Mouse (Mus musculus): Measurements from ENCODE around the gene 1700030K09Rik. TPM values are rescaled to one million over a fixed set of nuclear protein-coding genes. Genes with fewer than 3 reads are reported as not detected.

Gene 1700030K09Rik
- total and polyA plus RNA-seq, 3 experiments = 8.4 to 10.3 TPM; not detected in 1

- H3K79me2 ChIP-seq (ENCODE audit: control insufficient read depth, insufficient read depth, low read length, poor library complexity) = peaks cover 21% of the 10 kb centered on the region
- H3K4me1 ChIP-seq (ENCODE audit: control insufficient read depth in 1 of 2, insufficient read depth in 2 of 2, low read length in 2 of 2) = peaks cover 0 to 7% of the 10 kb centered on the region in 2 experiments; a peak in 2 of 4 replicates
Observed at GRCm38 (mm10) chr8:72469243-72469642, 25.6 kb downstream of the 1700030K09Rik start.

GRCm38 (mm10) chr8:72469984-72470383 is 26.3 kb downstream of the 1700030K09Rik start:
- Histone ChIP-seq H3K4me3 (ENCODE audit: control insufficient read depth in 1 of 2, insufficient read depth in 1 of 2, low read depth in 2 of 2, low read length in 2 of 2) (no peak overlapping the region), H3K27ac (ENCODE audit: control insufficient read depth, low read depth, low read length) (no peak overlapping the region), H3K4me1 (ENCODE audit: control insufficient read depth in 1 of 2, insufficient read depth in 2 of 2, low read length in 2 of 2) (peaks cover 0 to 7% of the 10 kb centered on the region in 2 experiments; a peak in 2 of 4 replicates), H3K27me3 (ENCODE audit: control insufficient read depth in 1 of 2, insufficient read depth in 2 of 2, low read length in 2 of 2) (no peaks in the 10 kb centered on the region), H3K9ac (ENCODE audit: control insufficient read depth, low read depth, low read length, poor library complexity, severe bottlenecking) (no peak overlapping the region), H3K9me3 (replicated peaks; ENCODE audit: insufficient read depth, low read length) (no peaks in the 10 kb centered on the region), H3K79me2 (ENCODE audit: control insufficient read depth, insufficient read depth, low read length, poor library complexity) (peaks cover 28% of the 10 kb centered on the region), H3K36me3 (ENCODE audit: control insufficient read depth in 1 of 2, insufficient read depth in 2 of 2, low read length in 2 of 2) (peaks cover 11 to 14% of the 10 kb centered on the region in 2 experiments)
- no peak for TF ChIP-seq MAX (IDR thresholded peaks at IDR 0.05; ENCODE audit: low read length)
- no peak for TF ChIP-seq SMC3 (IDR thresholded peaks at IDR 0.05; ENCODE audit: low read depth, low read length)
- no peak for TF ChIP-seq CHD2 (IDR thresholded peaks at IDR 0.05; ENCODE audit: low read length)
- no peak for TF ChIP-seq NELFE (IDR thresholded peaks at IDR 0.05; ENCODE audit: low read depth, low read length)
- no peak for TF ChIP-seq POLR2AphosphoS2 (IDR thresholded peaks at IDR 0.05; ENCODE audit: low read length)
- no peak for TF ChIP-seq POLR2AphosphoS5 (IDR thresholded peaks at IDR 0.05; ENCODE audit: borderline replicate concordance, low read depth, low read length)
- no peak for TF ChIP-seq KAT2A (conservative IDR thresholded peaks at IDR 0.05; ENCODE audit: low read depth, low read length)
- no peak for TF ChIP-seq MYB (IDR thresholded peaks at IDR 0.05; ENCODE audit: low read depth, low read length)
- TF ChIP-seq ZNF384 (IDR thresholded peaks at IDR 0.05; ENCODE audit: low read depth, low read length) = no peak
- TF ChIP-seq ELF1 (IDR thresholded peaks at IDR 0.05; ENCODE audit: low read depth, low read length) = no peak
- TF ChIP-seq TCF12 (IDR thresholded peaks at IDR 0.05; ENCODE audit: low read depth, low read length) = no peak
- no peak for TF ChIP-seq RAD21 (IDR thresholded peaks at IDR 0.05; ENCODE audit: low read depth, low read length)
- no peak for TF ChIP-seq HCFC1 (IDR thresholded peaks at IDR 0.05; ENCODE audit: low read depth, low read length)
- no peak for TF ChIP-seq RCOR1 (IDR thresholded peaks at IDR 0.05; ENCODE audit: low read depth, low read length)
- TF ChIP-seq MAFK (IDR thresholded peaks at IDR 0.05; ENCODE audit: borderline replicate concordance, low read depth, low read length) = no peak
- no peak for TF ChIP-seq BHLHE40 (IDR thresholded peaks at IDR 0.05; ENCODE audit: borderline replicate concordance, low read depth, low read length)
- TF ChIP-seq CHD1 (IDR thresholded peaks at IDR 0.05; ENCODE audit: low read depth, low read length) = no peak
- DNase-seq (ENCODE audit: low read depth, low spot score) = no peak

More at GRCm38 (mm10) chr8:72469243-72469642, 25.6 kb downstream of the 1700030K09Rik start:
- Histone ChIP-seq H3K9ac (ENCODE audit: control insufficient read depth, low read depth, low read length, poor library complexity, severe bottlenecking) (no peak overlapping the region), H3K27me3 (ENCODE audit: control insufficient read depth in 1 of 2, insufficient read depth in 2 of 2, low read length in 2 of 2) (no peaks in the 10 kb centered on the region), H3K9me3 (replicated peaks; ENCODE audit: insufficient read depth, low read length) (no peaks in the 10 kb centered on the region), H3K36me3 (ENCODE audit: control insufficient read depth in 1 of 2, insufficient read depth in 2 of 2, low read length in 2 of 2) (peaks cover 11 to 13% of the 10 kb centered on the region in 2 experiments), H3K4me3 (ENCODE audit: control insufficient read depth in 1 of 2, insufficient read depth in 1 of 2, low read depth in 2 of 2, low read length in 2 of 2) (no peak overlapping the region), H3K27ac (ENCODE audit: control insufficient read depth, low read depth, low read length) (no peak overlapping the region)
- TF ChIP-seq RCOR1 (IDR thresholded peaks at IDR 0.05; ENCODE audit: low read depth, low read length) (no peak), UBTF (IDR thresholded peaks at IDR 0.05; ENCODE audit: borderline replicate concordance, insufficient read depth, low read depth, low read length) (no peak), POLR2A (IDR thresholded peaks at IDR 0.05; ENCODE audit: control insufficient read depth in 1 of 2, insufficient read depth in 1 of 2, low read depth in 1 of 2, low read length in 2 of 2, poor library complexity in 1 of 2) (no peak), ELF1 (IDR thresholded peaks at IDR 0.05; ENCODE audit: low read depth, low read length) (no peak), RAD21 (IDR thresholded peaks at IDR 0.05; ENCODE audit: low read depth, low read length) (no peak), MYC (IDR thresholded peaks at IDR 0.05; ENCODE audit: low read depth, low read length) (no peak), CTCF (IDR thresholded peaks at IDR 0.05 in 2 of 3, conservative IDR thresholded peaks at IDR 0.05 in 1 of 3; ENCODE audit: control insufficient read depth in 1 of 3, insufficient read depth in 1 of 3, low read depth in 2 of 3, low read length in 3 of 3, poor library complexity in 1 of 3, severe bottlenecking in 1 of 3) (no peak), POLR2AphosphoS2 (IDR thresholded peaks at IDR 0.05; ENCODE audit: low read length) (no peak), MYB (IDR thresholded peaks at IDR 0.05; ENCODE audit: low read depth, low read length) (no peak), USF1 (IDR thresholded peaks at IDR 0.05; ENCODE audit: low read depth, low read length) (no peak), TCF12 (IDR thresholded peaks at IDR 0.05; ENCODE audit: low read depth, low read length) (no peak), MXI1 (IDR thresholded peaks at IDR 0.05; ENCODE audit: low read depth, low read length) (no peak), BHLHE40 (IDR thresholded peaks at IDR 0.05; ENCODE audit: borderline replicate concordance, low read depth, low read length) (no peak), SMC3 (IDR thresholded peaks at IDR 0.05; ENCODE audit: low read depth, low read length) (no peak), KAT2A (conservative IDR thresholded peaks at IDR 0.05; ENCODE audit: low read depth, low read length) (no peak), NRF1 (IDR thresholded peaks at IDR 0.05; ENCODE audit: insufficient read depth, low read depth, low read length, poor library complexity, severe bottlenecking) (no peak)
- DNase-seq (ENCODE audit: low read depth, low spot score) = no peak

All from MEL (cell line).